Mouse (Mus musculus): Measurements from ENCODE around the gene Rbm7. TPM values are rescaled to one million over a fixed set of nuclear protein-coding genes. Genes with fewer than 3 reads are reported as not detected.
"Not testable (repeated sequence)": the region's sequence is repeated elsewhere in the genome, so short reads cannot be mapped to it uniquely, and the experiment has no call there.

Rbm7 gene
- total RNA-seq, 1 experiment from 2014 or later: 126 TPM

DNA sequence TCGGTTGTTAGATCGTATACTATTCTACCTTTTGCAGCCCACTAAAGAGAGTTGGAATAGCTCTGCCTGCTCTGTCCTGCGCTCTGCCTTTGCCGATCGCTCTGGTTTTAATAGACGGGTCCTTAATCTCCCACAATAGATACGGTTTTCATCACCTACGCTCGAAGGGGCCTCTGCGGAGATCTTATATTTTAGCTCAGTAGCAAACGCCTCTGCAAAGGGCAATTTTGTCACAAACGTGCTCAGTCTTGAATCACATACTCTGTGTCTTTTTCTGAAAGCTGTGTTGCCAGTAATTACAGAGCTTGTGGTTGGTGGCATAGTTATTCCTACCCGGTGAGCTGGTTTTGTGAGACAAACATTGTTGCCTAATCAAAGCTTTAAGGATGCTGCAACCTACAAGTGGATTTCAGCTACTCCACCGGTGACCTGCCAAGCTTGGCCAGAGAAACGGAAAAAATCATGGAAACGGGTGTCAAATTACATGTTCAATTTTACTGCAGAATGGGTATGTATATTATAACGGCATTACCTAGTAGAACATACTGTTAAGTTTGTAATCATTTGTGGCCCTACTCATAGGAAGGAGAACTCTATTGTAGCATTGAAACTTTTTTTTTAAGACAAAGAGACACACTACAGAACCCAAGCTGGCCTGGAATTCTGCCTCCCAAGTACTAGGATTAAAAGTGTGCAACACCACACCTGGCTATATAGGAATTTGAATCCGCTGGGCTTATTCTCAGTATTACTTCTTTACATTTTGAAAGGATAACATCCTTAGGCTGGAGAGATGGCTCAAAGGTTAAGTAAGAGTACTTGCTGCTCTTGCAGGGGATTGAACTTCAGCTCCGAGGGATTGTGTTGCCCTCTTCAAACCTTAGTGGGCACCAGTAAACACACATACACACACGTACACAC lies 13.6 kb downstream of the Rbm7 start:
- ATAC-seq (ENCODE audit: extremely low read depth, insufficient number of reproducible peaks, low FRiP score, poor library complexity, severe bottlenecking): no peak

GRCm38 (mm10) chr9:48480411-48481213 lies 14.5 kb downstream of the Rbm7 start, which contains the start of gene Rexo2:
Rexo2 (minus strand) TSS chr9:48480623.
- peak; percentile 100 for ATAC-seq (ENCODE audit: extremely low read depth, insufficient number of reproducible peaks, low FRiP score, poor library complexity, severe bottlenecking)

- no peak for ATAC-seq (ENCODE audit: extremely low read depth, insufficient number of reproducible peaks, low FRiP score, poor library complexity, severe bottlenecking)
Measured at GRCm38 (mm10) chr9:48479838-48480410, 15.2 kb downstream of the Rbm7 start.

DNA sequence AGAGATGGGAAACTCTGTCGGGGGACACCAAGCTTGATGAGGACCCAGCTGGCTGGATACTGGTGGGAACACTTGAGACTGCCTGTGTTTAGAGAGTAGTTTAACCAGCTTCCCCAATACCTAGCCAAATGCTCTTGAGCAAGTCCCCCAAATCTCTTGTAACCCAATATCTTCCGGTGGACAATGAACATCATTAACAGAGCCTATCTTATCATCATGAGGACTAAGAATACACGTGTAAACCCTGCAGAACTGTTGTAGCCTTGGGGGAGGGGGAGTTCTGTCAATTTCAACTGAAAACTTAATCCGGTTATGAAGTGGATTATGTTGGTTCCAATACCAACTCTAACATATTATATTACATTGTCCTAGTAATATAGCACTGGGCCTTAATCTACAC lies 16.3 kb downstream of the Rbm7 start:
- no peak for ATAC-seq (ENCODE audit: extremely low read depth, insufficient number of reproducible peaks, low FRiP score, poor library complexity, severe bottlenecking)

- ATAC-seq (ENCODE audit: extremely low read depth, insufficient number of reproducible peaks, low FRiP score, poor library complexity, severe bottlenecking): no peak
Measured at GRCm38 (mm10) chr9:48476236-48477165, 18.6 kb downstream of the Rbm7 start.

GRCm38 (mm10) chr9:48474367-48474766 lies 20.7 kb downstream of the Rbm7 start:
- no peak for ATAC-seq (ENCODE audit: extremely low read depth, insufficient number of reproducible peaks, low FRiP score, poor library complexity, severe bottlenecking)

DNA sequence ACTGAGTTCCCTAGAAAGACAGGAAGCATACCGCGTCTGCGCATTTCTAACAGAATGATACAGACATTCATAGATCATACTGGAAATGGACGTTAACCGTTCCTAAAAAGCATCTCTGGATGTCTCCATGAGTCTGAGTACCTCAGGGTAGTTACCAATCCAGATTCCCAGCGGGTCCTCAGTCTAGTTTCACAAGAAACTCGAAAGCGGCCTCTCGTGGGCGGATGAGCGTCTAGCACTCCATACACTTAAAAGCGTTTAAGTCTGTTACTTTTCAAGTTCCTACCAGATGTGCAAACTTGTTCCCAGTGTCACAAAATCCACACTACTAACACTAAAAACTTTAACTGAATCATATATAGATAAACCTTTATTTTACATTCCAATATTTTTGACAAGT lies 22.0 kb downstream of the Rbm7 start:
- no peak for ATAC-seq (ENCODE audit: extremely low read depth, insufficient number of reproducible peaks, low FRiP score, poor library complexity, severe bottlenecking)

GRCm38 (mm10) chr9:48472441-48473025 lies 22.6 kb downstream of the Rbm7 start:
- no peak for ATAC-seq (ENCODE audit: extremely low read depth, insufficient number of reproducible peaks, low FRiP score, poor library complexity, severe bottlenecking)

DNA sequence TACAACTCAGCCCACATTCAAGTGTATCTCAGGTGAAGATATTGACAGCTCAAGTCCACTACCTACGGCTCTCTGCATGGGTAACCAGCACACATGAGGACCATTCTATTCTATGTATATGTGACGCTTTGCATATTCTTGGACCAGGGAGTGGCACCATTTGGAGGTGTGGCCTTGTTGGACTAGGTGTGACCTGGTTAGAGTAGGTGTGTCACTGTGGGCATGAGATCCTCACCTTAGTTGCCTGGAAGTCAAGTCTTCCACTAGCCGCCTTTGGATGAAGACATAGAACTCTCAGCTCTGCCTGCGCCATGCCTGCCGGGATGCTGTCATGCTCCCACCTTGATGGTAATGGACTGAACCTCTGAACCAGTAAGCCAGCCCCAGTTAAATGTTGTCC lies 27.6 kb downstream of the Rbm7 start:
- not testable (repeated sequence) for ATAC-seq (ENCODE audit: extremely low read depth, insufficient number of reproducible peaks, low FRiP score, poor library complexity, severe bottlenecking)

GRCm38 (mm10) chr9:48466804-48467203 lies 28.3 kb downstream of the Rbm7 start:
- peak; percentile 84 for ATAC-seq (ENCODE audit: extremely low read depth, insufficient number of reproducible peaks, low FRiP score, poor library complexity, severe bottlenecking)

DNA sequence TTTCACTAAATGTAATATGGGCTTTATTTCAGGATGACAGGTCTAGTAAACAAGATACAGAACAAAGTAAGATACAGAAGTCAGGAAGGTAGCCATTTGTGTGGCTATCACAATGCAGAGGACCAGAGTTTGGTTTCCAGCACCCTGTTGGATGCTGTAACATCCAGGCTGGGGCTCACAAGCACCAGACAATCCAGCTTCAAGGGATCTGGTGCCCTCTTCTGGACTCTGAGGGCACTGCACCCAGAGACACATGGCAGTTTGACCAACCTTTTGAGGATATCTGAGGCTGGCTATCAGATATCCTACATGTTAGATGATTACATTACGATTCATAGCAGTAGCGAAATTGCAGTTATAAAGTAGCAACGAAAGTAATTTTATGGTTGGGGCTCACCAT lies 29.4 kb downstream of the Rbm7 start:
- ATAC-seq (ENCODE audit: extremely low read depth, insufficient number of reproducible peaks, low FRiP score, poor library complexity, severe bottlenecking): no peak

- ATAC-seq (ENCODE audit: extremely low read depth, insufficient number of reproducible peaks, low FRiP score, poor library complexity, severe bottlenecking): peak; percentile 59; the same call in 1 of the 2 replicates
Measured at GRCm38 (mm10) chr9:48461545-48461944, 33.6 kb downstream of the Rbm7 start.

DNA sequence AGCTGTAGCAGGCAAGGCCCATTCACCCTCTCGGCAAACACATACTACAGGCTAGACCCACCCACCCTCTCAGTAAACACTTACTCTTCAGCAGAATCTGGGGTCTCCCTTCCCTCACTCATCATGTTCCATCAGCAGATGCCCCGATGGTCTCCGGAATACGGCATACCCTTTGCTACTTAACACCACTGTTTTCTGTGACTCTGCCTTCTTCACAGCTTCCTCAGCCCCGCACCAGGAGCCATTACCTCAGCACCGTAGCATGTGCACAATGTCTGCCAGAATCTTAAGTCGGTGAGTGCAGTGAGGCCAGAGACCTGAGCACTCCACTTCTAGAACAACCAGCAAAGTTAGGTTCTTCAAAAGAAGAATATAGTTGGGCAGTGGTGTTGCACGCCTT lies 34.4 kb downstream of the Rbm7 start:
- no peak for ATAC-seq (ENCODE audit: extremely low read depth, insufficient number of reproducible peaks, low FRiP score, poor library complexity, severe bottlenecking)

DNA sequence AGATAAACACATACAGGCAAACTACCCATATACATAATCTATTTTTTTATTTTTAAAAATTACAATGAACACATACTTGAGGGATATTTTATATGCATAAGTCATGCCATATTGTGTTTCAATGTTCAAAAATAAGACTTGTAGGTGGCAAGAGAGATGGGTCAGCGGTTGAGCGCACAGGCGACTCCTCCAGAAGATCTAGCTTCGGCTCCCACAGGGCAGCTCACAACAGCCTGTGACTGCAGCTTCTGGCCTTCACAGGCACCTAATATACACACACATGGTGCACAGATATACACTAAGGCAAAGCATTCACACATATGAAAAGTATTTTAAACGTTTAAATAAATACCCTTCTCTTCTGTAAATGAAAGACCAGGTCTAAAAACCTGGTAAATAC lies 35.7 kb downstream of the Rbm7 start:
- ATAC-seq (ENCODE audit: extremely low read depth, insufficient number of reproducible peaks, low FRiP score, poor library complexity, severe bottlenecking): no peak

DNA sequence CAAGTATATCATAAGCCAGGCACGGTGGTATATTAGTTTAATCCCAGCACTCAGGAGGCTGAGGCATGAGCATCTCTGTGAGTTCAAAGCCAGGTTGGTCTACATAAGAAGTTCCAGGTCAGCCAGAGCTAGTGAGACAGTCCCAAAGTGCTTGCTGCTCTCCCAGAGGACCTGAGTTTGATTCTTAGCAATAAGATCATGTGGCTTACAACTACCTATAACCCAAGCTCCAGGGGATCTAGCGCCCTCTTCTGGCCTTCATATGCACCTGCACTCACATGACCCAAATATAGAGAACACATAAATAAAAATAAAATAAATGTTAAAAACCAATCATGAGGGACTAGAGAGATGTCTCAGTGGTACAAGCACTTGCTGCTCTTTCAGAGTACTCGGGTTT lies 36.2 kb downstream of the Rbm7 start:
- ATAC-seq (ENCODE audit: extremely low read depth, insufficient number of reproducible peaks, low FRiP score, poor library complexity, severe bottlenecking): no peak

DNA sequence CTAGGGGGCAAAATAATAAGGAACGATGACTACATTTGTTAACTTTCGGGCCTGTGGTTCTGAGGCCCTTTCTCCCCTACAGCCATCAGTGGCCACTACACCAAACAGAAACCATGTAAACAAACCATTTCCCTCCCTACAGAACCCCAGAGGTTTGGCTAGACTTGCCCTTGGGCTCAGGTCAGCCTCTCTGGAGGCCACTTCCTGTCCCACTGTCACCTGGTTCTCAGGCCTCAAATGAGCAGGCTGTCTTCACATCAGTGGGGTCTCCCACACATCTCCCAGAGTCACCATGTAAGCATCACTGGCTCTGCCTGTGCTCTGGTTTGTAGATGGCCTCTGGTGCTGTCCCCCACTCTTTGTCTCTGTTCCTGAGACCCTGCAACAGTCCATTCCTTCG lies 39.1 kb downstream of the Rbm7 start:
- ATAC-seq (ENCODE audit: extremely low read depth, insufficient number of reproducible peaks, low FRiP score, poor library complexity, severe bottlenecking): no peak

- ATAC-seq (ENCODE audit: extremely low read depth, insufficient number of reproducible peaks, low FRiP score, poor library complexity, severe bottlenecking): 0 out of 2 replicates have a peak, but pooled peaks have one; percentile 41
Measured at GRCm38 (mm10) chr9:48450066-48450465, 45.0 kb downstream of the Rbm7 start.

GRCm38 (mm10) chr9:48447783-48448209 lies 47.3 kb downstream of the Rbm7 start:
- peak; percentile 48; the same call in 1 of the 2 replicates for ATAC-seq (ENCODE audit: extremely low read depth, insufficient number of reproducible peaks, low FRiP score, poor library complexity, severe bottlenecking)

Measured in neutrophil, adult 5-6 weeks (primary cell).